Comparison of ENCODE assay signal across 27 mouse cellular contexts in the genomic region with DNA sequence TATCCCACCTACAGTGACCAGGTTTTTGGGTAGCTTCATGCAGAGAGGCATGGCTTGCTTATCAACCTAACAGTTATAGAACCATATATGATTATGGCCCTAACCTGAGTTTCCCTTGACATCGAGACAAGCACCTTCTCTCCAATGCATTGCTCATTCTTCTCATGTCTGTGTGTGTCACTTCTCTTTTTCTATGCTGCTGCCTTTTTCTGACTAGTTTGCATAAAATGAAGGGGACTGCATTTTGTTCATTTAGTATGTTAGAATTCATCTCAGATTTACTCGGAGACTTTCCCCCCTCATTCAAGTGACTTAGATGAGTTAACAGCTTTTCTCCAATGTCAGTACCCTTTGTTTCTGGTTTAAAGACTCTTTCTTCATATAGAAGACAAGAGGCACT.
"Had no signal": no experiment of that assay in that cellular context is flagged by ENCODE, and none has a peak within 500 bp of the region (broad histone marks: within the 10 kb centered on the region; RNA-seq: fewer than 3 reads in every experiment).

No protein-coding gene starts in this region.

- H3K9ac ChIP-seq: embryonic facial prominence, embryonic 12.5 days; embryonic facial prominence, embryonic 13.5 days; embryonic facial prominence, embryonic 15.5 days; forebrain, embryonic 12.5 days; forebrain, embryonic 13.5 days; forebrain, embryonic 15.5 days; forebrain, postnatal 0 days had no signal

- H3K4me1 ChIP-seq: embryonic facial prominence, embryonic 10.5 days; embryonic facial prominence, embryonic 12.5 days; embryonic facial prominence, embryonic 13.5 days; embryonic facial prominence, embryonic 15.5 days had no signal

- H3K27me3 ChIP-seq: embryonic facial prominence, embryonic 12.5 days; embryonic facial prominence, embryonic 13.5 days; embryonic facial prominence, embryonic 15.5 days; forebrain, embryonic 12.5 days; forebrain, embryonic 13.5 days; forebrain, embryonic 15.5 days had no signal

- H3K36me3 ChIP-seq: embryonic facial prominence, embryonic 10.5 days; embryonic facial prominence, embryonic 12.5 days; embryonic facial prominence, embryonic 13.5 days; embryonic facial prominence, embryonic 15.5 days; forebrain, embryonic 10.5 days; forebrain, embryonic 12.5 days; forebrain, embryonic 15.5 days had no signal

- H3K9me3 ChIP-seq: embryonic facial prominence, embryonic 10.5 days; embryonic facial prominence, embryonic 12.5 days; embryonic facial prominence, embryonic 13.5 days; embryonic facial prominence, embryonic 15.5 days; forebrain, embryonic 10.5 days; forebrain, embryonic 13.5 days; forebrain, embryonic 15.5 days had no signal

- H3K4me3 ChIP-seq: embryonic facial prominence, embryonic 10.5 days; embryonic facial prominence, embryonic 12.5 days; embryonic facial prominence, embryonic 13.5 days; embryonic facial prominence, embryonic 15.5 days; erythroblast, embryonic 14.5 days; forebrain, embryonic 10.5 days; forebrain, embryonic 12.5 days; forebrain, embryonic 13.5 days; forebrain, embryonic 15.5 days; gastrocnemius, adult 2 months; heart, adult 2 months had no signal

- DNase-seq: cerebellum, adult 8-10 months; cerebellum, adult 9-10 months; cerebellum, adult 9-11 months; cerebellum, postnatal 10 days; cerebellum, postnatal 14 days; cerebellum, postnatal 25 days; cerebellum, postnatal 36 days; embryo, embryonic 11 days; forebrain, postnatal 0 days; gastrocnemius, adult 2 months; gastrocnemius, postnatal 10 days; gastrocnemius, postnatal 14 days; gastrocnemius, postnatal 36 days; heart, adult 11 months; heart, adult 18-20 months; heart, adult 2 months had no signal

- H3K27ac ChIP-seq: embryonic facial prominence, embryonic 10.5 days; embryonic facial prominence, embryonic 12.5 days; embryonic facial prominence, embryonic 13.5 days; embryonic facial prominence, embryonic 15.5 days; forebrain, embryonic 10.5 days; forebrain, embryonic 12.5 days; forebrain, embryonic 13.5 days; forebrain, embryonic 15.5 days; gastrocnemius, adult 2 months; heart, adult 2 months had no signal

- H3K4me2 ChIP-seq: embryonic facial prominence, embryonic 12.5 days; embryonic facial prominence, embryonic 13.5 days; embryonic facial prominence, embryonic 15.5 days; forebrain, embryonic 12.5 days; forebrain, embryonic 13.5 days; forebrain, embryonic 15.5 days had no signal

- ATAC-seq: forebrain, embryonic 13.5 days; forebrain, embryonic 14.5 days; forebrain, embryonic 15.5 days; forebrain, embryonic 16.5 days; forebrain, postnatal 0 days had no signal
